Mouse (Mus musculus): ENCODE measurements around the gene Pipox. TPM values are rescaled to one million over a fixed set of nuclear protein-coding genes. Genes with fewer than 3 reads are reported as not detected.

Gene Pipox
- total RNA-seq, 1 experiment from 2014 or later, result 4.6 TPM

DNA sequence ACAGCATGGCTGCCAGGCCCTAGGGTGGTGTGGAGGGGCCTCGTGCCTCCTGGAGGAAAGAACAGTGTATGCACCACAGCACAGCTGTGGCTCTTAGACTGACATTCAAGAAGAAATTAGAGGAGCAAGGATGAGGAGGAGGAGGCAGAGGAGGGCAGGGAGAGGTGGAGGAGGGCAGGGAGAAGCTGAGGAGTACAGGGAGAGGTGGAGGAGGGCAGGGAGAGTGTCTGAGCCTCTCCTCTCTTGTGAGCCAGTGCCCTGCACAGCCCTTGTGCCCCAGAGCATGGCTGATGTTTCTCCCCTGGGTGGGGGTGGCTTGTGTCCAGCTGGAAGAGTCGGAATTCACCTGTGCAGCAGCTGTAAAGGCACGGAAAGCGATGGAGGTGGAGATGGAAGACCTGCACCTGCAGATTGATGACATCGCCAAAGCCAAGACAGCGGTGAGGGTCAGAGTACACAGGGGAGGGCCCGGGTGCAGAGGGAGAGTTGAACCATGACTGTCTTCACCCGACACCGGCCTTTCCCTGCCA is 46.2 kb downstream of the Pipox start:
- DNase-seq, result no peak

DNA sequence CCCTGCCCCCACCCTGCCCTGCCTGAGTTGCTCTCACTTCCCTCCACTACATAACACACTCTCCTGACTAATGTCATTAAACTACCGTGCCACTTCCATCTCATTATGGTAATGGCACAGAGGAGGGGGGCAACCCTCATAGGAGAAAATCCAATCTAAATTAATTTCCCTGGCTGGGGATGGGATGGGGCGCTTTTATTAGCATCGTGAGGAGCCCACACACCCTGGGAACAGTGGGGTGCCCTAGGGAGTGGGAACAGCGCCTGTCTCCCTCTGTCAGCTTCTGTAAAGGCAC is 50.0 kb downstream of the Pipox start:
- DNase-seq, result no peak

DNA sequence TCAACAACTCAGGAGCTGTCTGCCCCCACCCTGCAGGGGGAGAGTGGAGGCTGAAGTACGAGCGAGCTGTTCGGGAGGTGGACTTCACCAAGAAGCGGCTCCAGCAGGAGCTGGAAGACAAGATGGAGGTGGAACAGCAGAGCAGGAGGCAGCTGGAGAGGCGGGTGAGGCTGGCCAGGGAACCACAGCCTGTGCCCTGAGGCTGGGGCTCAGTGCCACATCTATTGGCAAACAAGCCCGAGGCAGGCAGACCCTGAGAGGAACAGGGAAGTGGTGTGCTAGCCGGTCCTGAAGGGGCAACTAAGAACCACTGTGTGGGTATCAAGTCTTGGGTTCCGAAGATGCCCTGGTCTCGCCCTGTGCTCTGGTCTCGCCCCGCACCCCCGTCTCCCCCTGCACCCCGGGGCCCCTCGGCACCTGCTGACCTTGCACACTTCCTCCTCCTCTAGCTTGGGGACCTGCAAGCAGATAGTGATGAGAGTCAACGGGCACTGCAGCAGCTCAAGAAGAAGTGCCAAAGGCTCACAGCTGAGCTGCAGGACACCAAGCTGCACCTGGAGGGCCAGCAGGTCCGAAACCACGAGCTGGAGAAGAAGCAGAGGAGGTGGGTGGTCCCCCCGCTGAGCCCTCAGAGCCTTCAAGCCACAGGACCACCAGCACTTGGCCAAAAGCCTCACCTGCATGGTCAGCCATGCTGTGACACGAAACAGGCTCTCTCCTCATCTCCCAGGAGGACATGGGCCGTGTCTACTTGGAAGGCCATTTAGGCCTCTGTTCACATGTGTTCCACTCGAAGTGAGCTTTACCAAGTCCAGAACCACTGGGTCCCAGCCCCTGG is 50.6 kb downstream of the Pipox start:
- DNase-seq, result no peak

- no peak for DNase-seq
Measured at GRCm38 (mm10) chr11:77840523-77841245, 53.2 kb downstream of the Pipox start.

GRCm38 (mm10) chr11:77837856-77838255 is 56.0 kb downstream of the Pipox start:
- DNase-seq, result no peak

- DNase-seq, result no peak
Measured at GRCm38 (mm10) chr11:77836751-77837150, 57.1 kb downstream of the Pipox start.

DNA sequence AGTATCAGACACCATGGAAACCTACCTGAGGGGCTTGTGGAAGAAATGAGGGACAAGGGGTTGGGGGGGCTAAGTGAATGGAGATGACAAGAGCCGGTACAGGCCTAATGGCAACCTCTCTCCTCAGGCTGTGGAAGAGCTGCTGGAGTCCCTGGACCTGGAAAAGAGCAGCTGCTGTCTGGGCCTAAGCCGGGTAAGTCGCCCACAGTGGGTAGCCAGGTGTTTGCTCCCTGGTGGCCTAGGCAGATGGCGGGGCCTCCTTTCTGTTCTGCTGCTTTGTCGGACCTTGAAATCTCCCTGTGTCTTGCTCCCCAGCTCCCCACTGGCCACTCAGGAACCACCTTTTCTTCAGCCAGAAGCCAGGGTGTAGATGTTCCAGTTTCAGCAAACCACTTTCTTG is 57.6 kb downstream of the Pipox start:
- DNase-seq, result no peak

DNA sequence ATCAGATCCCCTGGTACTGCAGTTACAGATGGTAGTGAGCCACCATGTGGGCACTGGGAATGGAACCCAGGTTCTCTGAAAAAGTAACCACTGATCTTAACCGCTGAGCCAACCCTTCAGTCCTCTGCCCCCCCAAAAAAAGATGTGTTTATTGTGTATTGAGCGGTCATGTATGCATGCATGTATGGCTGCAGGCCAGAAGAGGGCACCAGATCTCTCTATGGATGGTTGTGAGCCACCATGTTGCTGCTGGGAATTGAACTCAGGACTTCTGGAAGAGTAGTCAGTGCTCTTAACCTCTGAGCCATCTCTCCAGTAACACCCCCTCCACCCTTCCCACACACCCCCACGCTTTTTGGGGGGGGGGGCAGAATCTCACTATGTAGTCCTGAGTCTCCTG is 58.8 kb downstream of the Pipox start:
- DNase-seq, result no peak

DNA sequence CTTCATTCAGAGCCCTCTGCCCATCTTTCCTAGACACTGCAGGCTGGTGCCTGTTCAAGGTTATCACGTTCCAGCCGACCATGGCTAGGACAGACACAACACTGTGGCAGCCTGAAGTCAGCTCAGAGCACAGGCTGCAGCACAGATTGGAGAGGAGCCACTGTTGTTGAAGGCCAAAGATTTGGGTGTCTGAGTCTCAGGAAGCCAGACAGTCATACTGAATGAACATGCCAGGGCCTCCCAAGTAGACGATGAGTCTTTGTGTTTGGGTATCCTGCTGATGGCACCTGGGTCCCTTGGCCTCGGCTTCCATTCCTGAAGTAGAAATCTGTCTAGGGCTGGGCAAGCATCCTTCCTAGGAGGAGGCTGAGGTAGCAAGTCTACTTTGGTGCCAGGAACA is 61.4 kb downstream of the Pipox start:
- no peak for DNase-seq

DNA sequence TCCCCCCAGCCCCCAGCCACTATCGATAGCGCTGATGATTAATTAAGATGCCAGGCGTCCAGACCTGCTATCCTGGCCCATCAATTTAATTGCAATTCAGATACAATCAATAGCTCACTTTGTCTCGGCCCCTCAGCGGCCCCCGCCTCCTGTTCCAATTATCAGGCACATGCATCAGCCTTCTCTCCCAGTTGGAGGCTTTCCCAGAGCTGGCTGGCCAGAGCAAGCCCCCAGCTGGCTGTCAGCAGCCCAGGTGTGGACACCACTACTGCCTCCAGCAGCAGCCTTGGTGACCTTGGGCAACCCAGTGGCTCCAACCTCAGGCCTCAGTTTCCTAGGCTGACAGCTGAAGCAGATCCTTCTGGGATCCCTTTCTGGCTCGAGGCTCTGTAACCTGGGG is 63.0 kb downstream of the Pipox start:
- DNase-seq, result no peak

Other genes starting within 250 kb of the Pipox start
- gene Nufip2, start 207.9 kb downstream of the Pipox start, total RNA-seq (2021), result 92.9 and 94.1 TPM in 2 replicates
- not detected in 2 replicates for gene Cryba1, start 168.8 kb downstream of the Pipox start, total RNA-seq (2021)
- gene Myo18a, start 130.8 kb downstream of the Pipox start, total RNA-seq (2021), result 60.7 and 84.2 TPM in 2 replicates
- not detected in 2 replicates for gene Gm10277, start 106.3 kb downstream of the Pipox start, total RNA-seq (2021)
- 2.0 and 2.7 TPM in 2 replicates for gene Sez6, start 36.7 kb upstream of the Pipox start, total RNA-seq (2021)
- gene Phf12, start 88.7 kb upstream of the Pipox start, total RNA-seq (2021), result 76.6 and 79.8 TPM in 2 replicates
- 18.6 and 19.1 TPM in 2 replicates for gene Dhrs13, start 138.2 kb upstream of the Pipox start, total RNA-seq (2021)
- 87.9 and 106 TPM in 2 replicates for gene Flot2, start 143.8 kb upstream of the Pipox start, total RNA-seq (2021)
- 33.6 and 36.0 TPM in 2 replicates for gene Eral1, start 186.3 kb upstream of the Pipox start, total RNA-seq (2021)
- 23.3 and 23.9 TPM in 2 replicates for gene Fam222b, start 200.6 kb upstream of the Pipox start, total RNA-seq (2021)